8 mouse cellular contexts compared by ENCODE assay signal in the genomic region with DNA sequence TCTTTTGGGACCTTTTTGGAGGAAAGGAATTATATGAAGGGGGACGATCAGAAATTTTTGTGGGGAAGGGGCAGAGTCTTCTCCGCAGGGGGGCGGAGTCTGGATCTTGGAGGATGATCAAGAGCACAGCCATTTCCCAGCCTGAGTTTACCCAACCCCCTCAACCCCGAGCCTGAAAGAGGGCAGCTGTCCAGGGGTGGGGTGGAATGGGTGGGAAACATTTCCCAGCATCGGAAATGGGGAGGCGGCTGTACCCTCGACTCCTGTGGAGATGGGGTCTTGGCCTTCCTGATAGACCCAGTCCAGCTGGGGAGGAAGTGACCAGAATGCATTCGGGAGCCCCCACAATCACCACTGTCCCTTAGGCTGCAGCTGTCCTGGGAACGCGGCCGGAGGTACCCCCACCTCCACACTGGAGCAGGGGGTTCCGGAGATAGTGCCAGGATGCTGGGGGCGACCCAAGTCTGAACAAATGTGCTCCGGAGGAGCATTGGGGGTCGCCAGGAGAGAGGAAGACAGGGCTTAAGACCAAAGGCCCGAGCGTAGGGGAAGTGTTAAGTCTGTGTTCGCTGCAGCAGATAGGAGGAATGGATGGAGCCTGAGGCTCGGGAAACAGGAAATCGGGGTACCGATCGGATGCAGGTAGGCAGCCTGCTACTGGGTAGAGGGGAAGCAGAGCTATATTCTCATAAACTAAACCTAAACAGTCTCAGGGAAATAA. TPM values are rescaled to one million over a fixed set of nuclear protein-coding genes. Genes with fewer than 3 reads are reported as not detected.
DNase-seq lines count a peak whose midpoint lies in the region; ATAC-seq and TF ChIP-seq lines count a peak whose summit lies in the region.

No protein-coding gene starts in this region.

- ATAC-seq in embryonic facial prominence, embryonic 15.5 days (ENCODE audit: insufficient number of reproducible peaks, low FRiP score, low TSS enrichment, low read depth), result peak; percentile 35
- peak; percentile 15; the same call in 1 of the 2 replicates for ATAC-seq in heart, embryonic 16.5 days (replicated peaks; ENCODE audit: extremely low read depth, insufficient read depth, low FRiP score)
- peak; percentile 33; the same call in 1 of the 2 replicates for ATAC-seq in midbrain, embryonic 11.5 days (ENCODE audit: low FRiP score)

- H3K36me3 ChIP-seq in embryonic facial prominence, embryonic 15.5 days, result no peaks in the 10 kb centered on the region
- no peaks in the 10 kb centered on the region for H3K36me3 ChIP-seq in heart, embryonic 16.5 days (ENCODE audit: control insufficient read depth, insufficient read depth)
- H3K36me3 ChIP-seq in midbrain, embryonic 11.5 days (ENCODE audit: control insufficient read depth, insufficient read depth, low read length), result no peaks in the 10 kb centered on the region
- no peaks in the 10 kb centered on the region for H3K36me3 ChIP-seq in thymus, adult 2 months (ENCODE audit: control insufficient read depth, insufficient read depth, low read length)

- no peak for TF ChIP-seq POLR2A in thymus, adult 2 months (IDR thresholded peaks at IDR 0.05; ENCODE audit: control insufficient read depth, extremely low read depth, insufficient read depth, low read length, poor library complexity)

- WGBS in embryonic facial prominence, embryonic 15.5 days, result 2% methylated on average over 22 of the region's 22 CpGs
- WGBS in heart, embryonic 16.5 days, result 6% methylated on average over 22 of the region's 22 CpGs
- WGBS in midbrain, embryonic 11.5 days, result 2% methylated on average over 22 of the region's 22 CpGs
- 11% methylated on average over 22 of the region's 22 CpGs for WGBS in thymus, adult 2 months

- DNase-seq in frontal cortex, postnatal 10 days (ENCODE audit: low spot score in 2 of 2), result peak; percentile 60 to 67
- no peak for DNase-seq in frontal cortex, postnatal 25 days (ENCODE audit: low spot score in 2 of 2)
- peak; percentile 82 for DNase-seq in ZHBTc4 (ENCODE audit: low read depth, low spot score)
- peak; percentile 71 to 80 for DNase-seq in kidney, postnatal 25 days
- peak; percentile 93 for DNase-seq in midbrain, embryonic 11.5 days (ENCODE audit: low spot score, missing footprints)
- DNase-seq in thymus, adult 2 months, result no peak

- no peaks in the 10 kb centered on the region for H3K27me3 ChIP-seq in embryonic facial prominence, embryonic 15.5 days
- H3K27me3 ChIP-seq in heart, embryonic 16.5 days (ENCODE audit: control insufficient read depth, insufficient read depth, low read length), result no peaks in the 10 kb centered on the region
- H3K27me3 ChIP-seq in midbrain, embryonic 11.5 days (ENCODE audit: control insufficient read depth, insufficient read depth, low read length), result no peaks in the 10 kb centered on the region
- no peaks in the 10 kb centered on the region for H3K27me3 ChIP-seq in thymus, adult 2 months (ENCODE audit: control insufficient read depth, insufficient read depth, low read length)

- no peaks in the 10 kb centered on the region for H3K9me3 ChIP-seq in embryonic facial prominence, embryonic 15.5 days (replicated peaks)
- no peaks in the 10 kb centered on the region for H3K9me3 ChIP-seq in heart, embryonic 16.5 days (replicated peaks; ENCODE audit: control insufficient read depth, low read length)
- no peaks in the 10 kb centered on the region for H3K9me3 ChIP-seq in midbrain, embryonic 11.5 days (ENCODE audit: control insufficient read depth, low read length)

- H3K4me3 ChIP-seq in embryonic facial prominence, embryonic 15.5 days (replicated peaks), result peak overlapping the region; percentile 97
- peak overlapping the region; percentile 100 for H3K4me3 ChIP-seq in heart, embryonic 16.5 days (ENCODE audit: low read length)
- H3K4me3 ChIP-seq in midbrain, embryonic 11.5 days (ENCODE audit: low read depth, low read length), result peak overlapping the region; percentile 92
- peak overlapping the region; percentile 3; the same call in 1 of the 2 replicates for H3K4me3 ChIP-seq in thymus, adult 2 months (ENCODE audit: control insufficient read depth, insufficient read depth, low read length)

- H3K4me2 ChIP-seq in embryonic facial prominence, embryonic 15.5 days (replicated peaks), result peak overlapping the region; percentile 86
- peak overlapping the region; percentile 98 for H3K4me2 ChIP-seq in heart, embryonic 16.5 days (ENCODE audit: low read depth, low read length)
- H3K4me2 ChIP-seq in midbrain, embryonic 11.5 days, result peak overlapping the region; percentile 74

- TF ChIP-seq CTCF in thymus, adult 2 months (IDR thresholded peaks at IDR 0.05; ENCODE audit: borderline replicate concordance, control insufficient read depth, extremely low read depth, insufficient read depth, low read length, poor library complexity), result no peak

- H3K27ac ChIP-seq in embryonic facial prominence, embryonic 15.5 days (replicated peaks), result peak overlapping the region; percentile 99
- peak overlapping the region; percentile 99 for H3K27ac ChIP-seq in heart, embryonic 16.5 days (ENCODE audit: low read length)
- H3K27ac ChIP-seq in midbrain, embryonic 11.5 days (ENCODE audit: low read depth, low read length), result peak overlapping the region; percentile 88
- H3K27ac ChIP-seq in thymus, adult 2 months (ENCODE audit: control insufficient read depth, insufficient read depth, low read length), result no peak overlapping the region; the same call in 1 of the 2 replicates

- peak overlapping the region; percentile 40 for H3K9ac ChIP-seq in embryonic facial prominence, embryonic 15.5 days
- peak overlapping the region; percentile 99 for H3K9ac ChIP-seq in heart, embryonic 16.5 days (ENCODE audit: low read length)
- peak overlapping the region; percentile 87 for H3K9ac ChIP-seq in midbrain, embryonic 11.5 days (ENCODE audit: low read length)

- H3K4me1 ChIP-seq in embryonic facial prominence, embryonic 15.5 days, result peaks cover 41% of the 10 kb centered on the region
- peaks cover 33% of the 10 kb centered on the region for H3K4me1 ChIP-seq in heart, embryonic 16.5 days (ENCODE audit: control insufficient read depth, insufficient read depth, low read length)
- peaks cover 35% of the 10 kb centered on the region for H3K4me1 ChIP-seq in midbrain, embryonic 11.5 days (ENCODE audit: control insufficient read depth, insufficient read depth, low read length)
- H3K4me1 ChIP-seq in thymus, adult 2 months (replicated peaks; ENCODE audit: control insufficient read depth, insufficient read depth, low read length), result peaks cover 40% of the 10 kb centered on the region

RNA-seq across cellular contexts. Expression of a gene that starts 0.7 kb away (rescaled TPM):
- 21.0 and 22.1 TPM in 2 replicates for polyA plus RNA-seq in embryonic facial prominence, embryonic 15.5 days (2015; fragmentation: Nextera tagmentation; extraction: Ambion mirVana)
- polyA plus RNA-seq in heart, embryonic 16.5 days (2015; fragmentation: Nextera tagmentation; extraction: Ambion mirVana), result 8.5 and 11.2 TPM in 2 replicates
- polyA plus RNA-seq in midbrain, embryonic 11.5 days (2014; fragmentation: Nextera tagmentation; extraction: Ambion mirVana), result 11.7 and 13.9 TPM in 2 replicates
- polyA plus RNA-seq in thymus, adult 2 months (2012; rRNA removed), result 59.4 and 60.4 TPM in 2 replicates

RNA-seq across cellular contexts. Expression of a gene that starts 13.6 kb away (rescaled TPM):
- polyA plus RNA-seq in embryonic facial prominence, embryonic 15.5 days (2015; fragmentation: Nextera tagmentation; extraction: Ambion mirVana), result 11.5 and 13.0 TPM in 2 replicates
- 6.7 and 6.8 TPM in 2 replicates for polyA plus RNA-seq in heart, embryonic 16.5 days (2015; fragmentation: Nextera tagmentation; extraction: Ambion mirVana)
- 12.8 and 14.6 TPM in 2 replicates for polyA plus RNA-seq in midbrain, embryonic 11.5 days (2014; fragmentation: Nextera tagmentation; extraction: Ambion mirVana)
- 332 and 343 TPM in 2 replicates for polyA plus RNA-seq in thymus, adult 2 months (2012; rRNA removed)

RNA-seq across cellular contexts. Expression of a gene that starts 16.3 kb away (rescaled TPM):
- 46.3 and 50.6 TPM in 2 replicates for polyA plus RNA-seq in embryonic facial prominence, embryonic 15.5 days (2015; fragmentation: Nextera tagmentation; extraction: Ambion mirVana)
- polyA plus RNA-seq in heart, embryonic 16.5 days (2015; fragmentation: Nextera tagmentation; extraction: Ambion mirVana), result 22.7 and 24.7 TPM in 2 replicates
- polyA plus RNA-seq in midbrain, embryonic 11.5 days (2014; fragmentation: Nextera tagmentation; extraction: Ambion mirVana), result 25.5 and 29.7 TPM in 2 replicates
- polyA plus RNA-seq in thymus, adult 2 months (2012; rRNA removed), result 270 and 297 TPM in 2 replicates

RNA-seq across cellular contexts. Expression of a gene that starts 30.0 kb away (rescaled TPM):
- 3.3 TPM in 2 replicates for polyA plus RNA-seq in embryonic facial prominence, embryonic 15.5 days (2015; fragmentation: Nextera tagmentation; extraction: Ambion mirVana)
- 2.2 and 2.3 TPM in 2 replicates for polyA plus RNA-seq in heart, embryonic 16.5 days (2015; fragmentation: Nextera tagmentation; extraction: Ambion mirVana)
- polyA plus RNA-seq in midbrain, embryonic 11.5 days (2014; fragmentation: Nextera tagmentation; extraction: Ambion mirVana), result 2.7 and 3.2 TPM in 2 replicates
- polyA plus RNA-seq in thymus, adult 2 months (2012; rRNA removed), result 38.2 and 46.5 TPM in 2 replicates

RNA-seq across cellular contexts. Expression of a gene that starts 30.8 kb away (rescaled TPM):
- 13.2 and 14.7 TPM in 2 replicates for polyA plus RNA-seq in embryonic facial prominence, embryonic 15.5 days (2015; fragmentation: Nextera tagmentation; extraction: Ambion mirVana)
- 8.3 and 8.6 TPM in 2 replicates for polyA plus RNA-seq in heart, embryonic 16.5 days (2015; fragmentation: Nextera tagmentation; extraction: Ambion mirVana)
- 6.9 and 7.7 TPM in 2 replicates for polyA plus RNA-seq in midbrain, embryonic 11.5 days (2014; fragmentation: Nextera tagmentation; extraction: Ambion mirVana)
- polyA plus RNA-seq in thymus, adult 2 months (2012; rRNA removed), result 93.6 and 102 TPM in 2 replicates

Comparison
In these comparisons a context has a peak if more than half of its experiments do, and no peak if none do; other contexts are left out.
1. DNase-seq: peak in frontal cortex, postnatal 10 days (2 of 2), ZHBTc4 (single experiment), kidney, postnatal 25 days (2 of 2) and midbrain, embryonic 11.5 days (single experiment); none in frontal cortex, postnatal 25 days (0 of 2) and thymus, adult 2 months (single experiment).
2. H3K4me3 ChIP-seq: peak in every context shown above with its lines; median percentile 100 in heart, embryonic 16.5 days; 97 in embryonic facial prominence, embryonic 15.5 days; 92 in midbrain, embryonic 11.5 days; 3 in thymus, adult 2 months.
3. H3K9ac ChIP-seq: peak in every context shown above with its lines; median percentile 99 in heart, embryonic 16.5 days; 87 in midbrain, embryonic 11.5 days; 40 in embryonic facial prominence, embryonic 15.5 days.
4. RNA of a gene that starts 13.6 kb away (polyA plus RNA-seq): 332 to 343 TPM in thymus, adult 2 months; 12.8 to 14.6 TPM in midbrain, embryonic 11.5 days, 11.5 to 13.0 TPM in embryonic facial prominence, embryonic 15.5 days and 6.7 to 6.8 TPM in heart, embryonic 16.5 days; every median in the first group is over 10 times any median in the second.
5. Peak in every context shown above with its lines, with median percentiles within 50 percentile points of each other: ATAC-seq and H3K4me2 ChIP-seq.